Mouse (Mus musculus): ENCODE results near the gene Btd. TPM values are rescaled to one million over a fixed set of nuclear protein-coding genes. Genes with fewer than 3 reads are reported as not detected.

Gene Btd
- polyA plus RNA-seq, 1 experiment from 2014 or later, result 21.2 TPM

DNA sequence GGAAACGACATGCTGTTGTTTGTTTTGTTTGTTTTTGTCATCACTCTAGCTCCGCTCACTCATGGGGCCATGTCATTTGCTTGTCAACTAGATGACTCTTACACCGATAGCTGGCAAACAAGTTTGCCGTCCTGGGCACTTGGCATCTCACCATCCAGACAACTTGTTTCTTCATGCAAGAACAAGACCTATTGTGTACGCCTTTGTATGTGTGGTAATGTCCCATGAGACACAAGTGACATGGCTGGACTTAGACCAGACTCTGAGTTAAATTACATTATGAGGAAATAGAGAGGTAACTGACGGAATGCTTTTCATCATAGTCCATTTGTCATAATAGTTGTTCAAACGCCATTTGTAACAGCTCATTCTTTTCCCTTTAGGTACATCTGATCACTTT, 5.1 kb downstream of the Btd start:
- no peak for DNase-seq (ENCODE audit: low spot score)

DNA sequence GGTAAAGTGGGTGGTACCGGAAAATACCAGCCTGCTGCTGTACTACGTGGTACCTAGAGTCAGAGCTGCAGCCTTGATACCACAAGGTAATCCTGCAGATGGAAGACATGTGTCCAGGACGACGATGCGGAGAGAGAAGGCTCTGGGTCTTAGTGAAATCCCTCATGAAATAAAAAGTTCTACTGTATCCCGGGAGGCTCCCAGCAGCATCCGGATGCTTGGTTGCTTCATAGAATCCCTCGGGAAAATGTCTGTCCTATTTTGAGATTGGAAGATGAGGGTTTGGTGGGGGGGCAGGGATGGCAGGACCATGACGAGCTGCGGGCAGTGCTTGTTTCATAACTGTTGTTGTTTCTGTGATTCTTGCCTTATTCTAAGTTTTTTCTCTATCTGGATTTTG, 7.2 kb downstream of the Btd start:
- no peak for DNase-seq (ENCODE audit: low spot score)

DNA sequence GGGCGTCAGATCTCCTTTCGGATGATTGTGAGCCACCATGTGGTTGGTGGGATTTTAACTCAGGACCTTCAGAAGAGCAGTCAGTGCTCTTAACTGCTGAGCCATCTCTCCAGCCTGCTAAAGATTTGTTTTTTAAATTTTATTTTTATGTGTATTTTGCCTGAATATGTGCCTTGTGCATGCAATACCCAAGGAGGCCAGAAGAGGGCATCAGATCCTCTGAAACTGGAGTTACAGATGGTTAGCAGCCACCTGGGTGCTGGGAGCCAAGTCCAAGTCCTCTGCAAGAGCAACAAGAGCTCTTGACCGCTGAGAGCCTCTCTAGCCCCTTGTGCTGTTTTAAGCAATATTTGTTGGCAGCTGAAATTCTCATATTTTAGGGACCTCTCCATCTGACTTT, 9.5 kb downstream of the Btd start:
- no peak for DNase-seq (ENCODE audit: low spot score)

DNA sequence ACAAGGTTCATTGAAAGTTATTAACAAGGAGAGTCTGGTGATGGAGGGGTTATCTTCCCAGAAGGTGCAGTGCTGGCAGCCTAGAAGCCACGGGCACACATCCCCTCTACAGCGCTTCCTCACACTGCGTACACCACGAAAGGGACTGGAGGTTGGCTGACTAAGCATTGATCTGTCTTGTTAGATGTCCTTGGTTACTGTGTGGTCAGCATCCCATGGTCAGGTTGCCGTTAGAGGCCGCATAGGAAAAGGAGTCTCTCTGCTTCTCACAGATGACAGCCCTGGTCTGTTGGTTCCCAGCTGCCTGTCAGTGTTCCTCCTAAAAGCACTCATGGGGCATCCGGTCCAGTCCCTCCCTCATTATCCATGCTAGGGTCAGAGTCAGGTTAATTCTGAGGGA, 10.4 kb downstream of the Btd start:
- no peak for DNase-seq (ENCODE audit: low spot score)

DNA sequence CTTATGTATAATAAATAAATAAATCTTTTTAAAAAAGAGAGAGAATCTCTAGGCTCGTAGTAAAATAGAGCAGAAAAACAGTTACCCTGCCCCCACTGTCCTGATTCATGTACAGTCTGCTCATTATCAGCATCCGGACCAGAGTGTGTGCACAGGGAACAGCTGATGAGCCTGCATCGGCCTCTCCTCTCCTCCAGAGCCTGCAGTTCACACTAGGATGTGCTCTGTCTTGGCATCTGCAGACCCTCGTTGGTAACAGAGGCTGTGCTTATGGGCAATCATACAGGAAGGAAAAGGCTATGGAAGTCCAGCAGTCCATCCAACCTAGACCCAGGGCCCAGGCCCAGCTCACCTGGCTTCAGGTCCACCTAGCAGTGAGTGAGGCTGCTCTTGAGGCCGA, 11.3 kb downstream of the Btd start:
- no peak for DNase-seq (ENCODE audit: low spot score)

DNA sequence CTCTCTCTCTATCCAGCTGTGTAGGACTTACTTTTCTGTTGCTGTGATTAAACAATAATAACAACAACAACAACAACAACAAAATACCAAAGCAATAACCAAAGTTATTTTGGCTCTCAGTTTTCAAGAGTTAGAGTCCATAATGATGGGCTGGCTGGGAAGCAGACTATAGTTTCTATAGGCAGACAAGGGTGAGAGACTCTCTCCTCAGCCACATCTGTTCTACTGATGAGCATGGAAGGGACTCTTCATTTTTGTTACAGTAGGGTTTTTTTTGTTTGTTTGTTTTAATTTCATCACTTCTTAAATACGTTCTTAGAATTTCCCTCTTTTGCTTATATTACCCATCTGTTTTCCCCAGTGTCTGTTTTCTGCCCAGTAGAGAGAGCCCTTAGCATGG, 11.8 kb downstream of the Btd start:
- no peak for DNase-seq (ENCODE audit: low spot score)

DNA sequence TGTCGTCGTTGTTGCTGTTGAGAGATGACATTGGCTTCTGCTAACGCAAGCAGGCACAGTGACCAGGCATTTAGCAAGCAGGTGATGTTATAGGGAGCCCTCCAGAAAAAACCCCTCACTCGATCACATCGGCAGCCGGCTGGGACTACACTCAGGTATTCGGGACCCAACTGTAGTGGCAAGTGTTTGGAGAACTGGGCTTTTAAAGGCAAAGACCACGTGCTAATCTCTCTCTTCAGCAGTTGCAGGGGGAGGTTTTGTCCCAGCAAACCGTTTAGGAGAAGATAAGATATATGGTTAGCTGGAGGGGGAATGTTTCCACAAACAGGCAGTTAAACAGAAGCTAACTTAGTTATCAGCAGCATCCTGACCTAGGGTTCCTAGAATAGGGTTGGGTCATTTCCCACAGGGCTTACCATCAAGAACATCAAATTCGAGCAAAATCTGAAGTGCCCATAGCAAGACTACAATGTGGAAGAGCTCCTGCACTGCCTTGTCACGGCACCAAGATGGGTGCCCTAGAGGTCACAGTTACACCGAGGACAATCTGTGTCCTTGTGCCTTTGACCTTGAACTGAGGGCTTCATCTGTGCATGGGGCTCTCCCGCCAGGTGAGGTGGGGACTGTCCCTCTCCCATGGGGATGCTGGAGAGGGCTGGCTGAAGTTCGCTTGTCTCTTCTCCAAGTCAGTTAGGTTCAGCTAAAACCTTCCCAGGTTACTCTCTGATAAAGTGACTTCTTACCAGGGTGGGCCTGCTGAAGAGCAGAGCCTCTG, 12.5 kb downstream of the Btd start:
- DNase-seq (ENCODE audit: low spot score), result no peak

DNA sequence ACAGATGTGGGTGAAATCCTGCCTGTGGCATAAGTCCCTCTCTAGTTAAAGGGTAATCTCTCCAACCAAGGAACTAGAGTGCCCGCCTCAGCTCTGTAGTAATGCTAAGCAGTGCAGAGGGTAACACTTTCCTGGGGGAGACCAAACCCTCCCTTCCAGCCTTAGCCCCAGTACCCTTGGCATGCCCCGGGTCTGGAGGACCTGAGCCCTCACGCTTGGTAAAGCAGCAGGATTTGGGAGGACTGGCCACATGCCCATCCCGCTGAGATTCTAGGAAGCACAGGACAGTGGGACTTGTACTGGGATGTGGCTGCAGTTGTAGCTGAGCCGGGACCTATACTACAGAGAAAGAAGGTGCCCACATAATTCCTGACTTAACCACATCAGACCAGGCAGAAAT, 14.0 kb downstream of the Btd start:
- no peak for DNase-seq (ENCODE audit: low spot score)

DNA sequence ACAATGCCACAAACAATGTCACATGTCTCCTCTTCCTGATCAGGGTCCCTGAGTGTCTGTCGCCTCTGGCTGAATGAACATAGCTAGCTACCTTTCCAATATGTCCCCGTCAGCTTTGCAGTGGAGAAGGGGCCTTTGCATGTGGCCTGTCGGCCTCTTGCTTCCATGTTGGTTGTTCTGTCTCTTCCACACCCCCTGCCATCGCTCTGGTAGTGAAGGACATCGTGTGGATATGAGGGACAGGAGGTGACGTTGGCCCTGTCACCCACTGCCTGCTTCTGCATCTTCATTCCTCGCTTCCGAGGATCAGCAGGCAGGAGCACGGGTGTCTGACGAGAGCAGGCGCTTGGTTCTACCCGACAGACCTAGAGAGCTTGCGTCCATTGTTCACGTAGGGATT, 14.6 kb downstream of the Btd start:
- DNase-seq (ENCODE audit: low spot score), result no peak

DNA sequence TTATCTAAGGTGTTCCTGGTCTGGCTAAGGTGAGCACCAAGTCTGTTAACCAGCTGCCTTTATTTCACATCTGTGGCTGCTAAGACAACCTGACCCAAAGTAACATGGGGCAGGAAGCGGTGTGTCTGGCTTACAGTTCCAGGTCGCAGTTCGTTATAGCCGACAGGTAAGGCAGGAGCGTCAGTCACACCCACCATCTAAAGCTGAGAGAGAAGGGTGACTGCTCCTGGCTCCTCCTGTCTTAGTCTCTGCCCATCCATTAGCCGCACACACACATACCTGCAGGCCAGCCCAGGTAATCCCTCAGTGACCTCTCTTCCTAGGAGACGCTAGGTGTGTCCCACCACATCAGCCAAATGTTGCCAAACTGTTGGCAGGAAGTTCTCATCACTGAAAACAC, 15.6 kb downstream of the Btd start:
- no peak for DNase-seq (ENCODE audit: low spot score)

DNA sequence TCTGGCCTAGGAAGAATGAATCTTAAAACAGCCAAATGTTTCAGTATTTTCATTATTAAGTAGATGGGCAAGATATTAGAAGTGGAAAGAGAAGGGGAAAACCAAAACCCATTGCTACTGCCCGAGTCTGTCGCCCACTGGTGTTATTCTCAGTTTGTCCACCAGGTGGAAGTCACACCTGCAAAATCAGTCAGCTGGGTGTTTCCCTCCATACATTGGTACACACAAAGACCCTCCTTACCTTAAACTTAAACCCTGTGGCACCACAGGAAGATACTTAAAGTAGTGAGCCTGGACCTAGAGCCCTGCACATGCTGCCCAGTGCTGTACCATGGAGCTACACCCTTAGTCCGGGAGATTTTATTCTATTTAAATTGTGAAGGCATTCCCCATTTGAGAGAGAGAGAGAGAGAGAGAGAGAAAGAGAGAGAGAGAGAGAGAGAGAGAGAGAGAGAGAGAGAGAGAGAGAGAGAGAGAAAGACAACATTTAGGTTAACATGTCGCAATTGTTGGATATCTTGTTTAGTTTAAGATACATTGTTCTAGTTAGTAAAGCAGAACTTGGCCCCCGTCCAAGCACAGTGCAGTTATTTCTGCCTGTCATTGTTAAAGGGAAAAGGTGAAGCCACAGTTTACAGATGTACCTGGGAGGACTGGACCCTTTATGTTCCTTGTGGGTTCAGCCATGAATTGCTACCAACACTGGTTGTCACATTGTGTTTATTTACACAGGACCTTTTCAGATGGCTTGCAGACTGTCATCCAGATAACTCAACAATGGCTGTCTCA, 16.2 kb downstream of the Btd start:
- DNase-seq (ENCODE audit: low spot score), result peak; percentile 80

DNA sequence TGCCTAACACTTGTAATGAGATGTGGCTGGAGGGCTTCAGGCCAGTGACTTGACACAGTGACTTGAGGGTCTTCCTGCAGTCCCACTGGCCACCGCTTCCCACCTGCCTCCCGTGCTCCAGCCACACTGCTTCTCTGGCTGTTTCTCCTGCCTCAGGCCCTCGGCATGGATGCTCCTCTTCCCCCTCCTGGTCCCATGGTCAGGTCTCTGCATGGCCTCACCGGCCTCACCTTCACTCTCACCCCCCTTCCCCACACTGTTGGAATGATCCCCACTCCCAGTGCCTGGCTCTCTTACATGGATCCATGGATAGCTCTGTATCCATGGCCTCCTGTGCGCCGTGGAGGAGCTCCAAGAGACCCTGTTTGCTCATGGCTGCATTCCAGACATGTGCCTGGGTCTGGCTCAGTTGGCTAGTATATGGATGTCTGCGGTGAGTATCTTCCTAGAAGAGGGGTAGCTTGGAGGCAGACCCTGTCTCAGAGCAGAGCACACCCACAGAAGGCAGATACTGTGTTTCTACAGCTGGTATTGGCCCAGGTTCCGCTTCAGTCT, 17.4 kb downstream of the Btd start:
- no peak for DNase-seq (ENCODE audit: low spot score)

DNA sequence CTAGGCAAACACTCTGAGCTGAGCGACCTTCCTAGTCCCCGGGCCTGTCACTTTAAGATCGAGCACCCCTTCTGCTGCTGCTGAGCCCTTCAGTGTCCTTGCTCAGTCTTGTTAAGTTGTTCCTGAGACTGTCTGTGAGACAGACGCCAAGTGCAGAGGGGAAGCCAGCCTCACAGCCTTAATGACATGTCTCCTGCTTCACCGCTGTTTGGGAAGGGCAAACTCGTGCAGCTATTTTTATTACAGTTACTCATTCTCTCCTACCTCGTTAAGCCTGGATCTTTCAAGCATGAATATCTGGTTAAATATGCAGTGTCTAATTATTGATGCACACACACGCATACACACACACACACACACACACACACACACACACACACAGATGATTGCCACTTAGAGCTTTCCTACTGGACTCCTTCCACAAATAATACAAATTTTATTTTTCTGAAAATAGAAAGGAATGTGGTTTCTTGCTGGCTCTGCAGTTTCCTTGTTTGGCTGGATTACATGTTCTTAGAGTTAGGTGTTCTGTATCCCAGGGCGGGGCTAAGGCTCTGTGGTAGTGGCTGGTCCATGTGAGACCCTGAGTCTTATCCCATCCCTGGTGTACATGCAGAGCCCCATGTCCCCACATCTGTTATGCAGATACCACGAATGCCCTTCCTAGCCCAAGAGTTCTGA, 18.8 kb downstream of the Btd start:
- no peak for DNase-seq (ENCODE audit: low spot score)

DNA sequence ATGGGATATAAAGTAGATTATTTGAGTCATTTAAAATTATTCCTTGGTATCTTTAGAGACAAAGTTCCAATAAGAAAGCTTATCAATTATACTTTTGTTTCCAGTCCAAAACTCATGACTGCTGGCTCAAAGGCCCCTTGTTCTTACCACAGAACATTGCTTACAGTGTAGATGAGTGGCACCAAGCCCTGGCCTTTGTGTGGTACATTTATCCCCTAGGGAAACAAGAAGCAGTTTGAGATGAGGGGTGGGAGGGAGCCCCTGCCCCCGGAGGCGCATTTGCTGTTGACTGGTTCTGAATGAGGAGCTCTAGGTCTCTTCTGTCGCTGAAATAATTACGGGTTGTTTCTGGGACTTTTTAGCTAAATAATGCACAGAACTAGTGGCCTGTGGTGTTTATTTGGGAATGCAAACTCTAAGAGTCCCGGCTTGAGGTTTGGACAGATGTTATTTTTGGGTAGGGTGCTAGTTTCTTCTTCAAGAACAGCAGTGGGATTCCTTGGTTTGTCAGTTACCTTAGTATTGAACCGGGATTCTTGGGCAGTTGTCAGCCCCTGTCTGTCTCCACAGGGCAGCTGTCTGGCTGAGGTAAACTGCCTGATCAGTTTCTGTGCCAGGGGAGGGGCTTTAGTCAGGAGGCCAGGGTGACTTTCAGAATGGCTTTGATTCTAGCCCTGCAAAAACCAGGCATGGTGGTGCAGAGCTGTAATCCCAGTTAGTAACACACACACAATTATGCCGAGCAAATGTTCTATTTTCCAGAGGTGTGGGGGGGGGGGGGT, 19.7 kb downstream of the Btd start:
- DNase-seq (ENCODE audit: low spot score), result no peak

DNA sequence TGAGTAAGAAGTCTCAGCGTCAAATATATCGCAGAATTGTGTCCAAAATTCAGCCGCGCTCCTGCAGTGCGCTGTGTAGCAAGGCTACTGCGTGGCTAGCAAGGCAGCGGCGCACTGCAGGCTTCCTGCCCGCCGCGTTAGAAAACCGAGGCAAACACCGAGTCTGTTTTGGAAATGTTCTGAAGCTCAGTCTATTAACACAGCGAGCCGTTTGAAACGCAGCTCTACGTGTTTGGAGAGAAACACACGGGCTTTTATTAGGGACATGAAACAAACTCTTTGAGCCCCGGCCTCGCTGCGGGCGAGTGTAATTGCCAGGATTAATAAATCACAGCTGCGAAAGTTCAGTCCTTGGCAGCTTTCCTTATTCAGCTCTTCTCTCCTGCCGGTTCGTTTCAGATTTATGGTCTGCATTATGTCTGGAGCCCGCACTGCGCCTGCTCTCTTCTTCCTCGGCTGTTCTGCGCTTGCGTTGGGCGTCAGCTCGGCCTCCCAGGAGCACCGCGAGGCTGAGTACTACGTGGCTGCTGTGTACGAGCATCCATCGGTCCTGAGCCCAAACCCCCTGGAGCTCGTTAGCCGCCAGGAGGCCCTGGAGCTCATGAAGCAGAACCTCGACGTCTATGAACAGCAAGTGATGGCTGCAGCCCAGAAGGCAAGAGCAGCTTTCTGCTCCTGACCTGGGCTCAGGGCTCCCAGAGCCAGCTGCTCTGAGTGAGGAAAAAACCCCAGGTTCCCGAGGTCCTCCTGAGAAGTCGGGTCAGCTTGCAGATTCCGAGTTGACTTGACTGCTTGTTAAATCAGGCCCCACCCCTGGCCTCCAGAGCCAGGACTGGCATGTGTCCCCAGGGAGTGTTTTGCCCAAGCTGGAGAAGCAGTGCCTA, 21.1 kb downstream of the Btd start:
- DNase-seq (ENCODE audit: low spot score), result peak; percentile 66

DNA sequence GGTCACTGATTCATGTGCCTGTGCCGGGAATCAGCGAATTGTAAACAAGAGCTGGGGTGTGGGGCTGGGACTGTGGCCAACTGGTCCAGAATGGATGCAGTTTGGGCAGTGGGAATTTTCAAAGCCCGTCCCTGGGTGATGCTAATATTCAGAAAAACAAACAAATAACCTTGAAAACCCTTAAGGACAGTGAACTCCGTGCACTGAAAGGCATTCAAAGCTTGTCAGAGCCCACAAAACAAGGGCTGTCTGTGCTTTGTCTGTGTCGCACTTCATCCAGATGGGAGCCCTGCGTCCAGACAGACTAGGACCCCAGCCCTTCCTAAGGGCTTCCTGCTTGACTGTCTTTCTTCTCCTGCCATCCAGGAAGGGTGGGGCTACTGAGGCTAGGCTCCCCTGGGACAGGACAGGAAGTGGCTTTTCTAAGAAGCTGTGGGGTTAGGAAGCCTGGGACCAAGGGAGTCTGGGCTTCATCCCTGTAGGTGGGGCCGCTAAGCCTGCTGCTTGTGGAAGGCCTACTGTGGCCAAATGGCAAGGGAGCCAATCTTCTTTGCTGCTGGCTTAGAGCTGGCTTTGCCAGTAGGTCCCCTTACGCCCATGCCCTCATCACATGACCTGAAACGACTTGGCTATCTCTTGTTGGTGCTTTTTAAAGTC, 21.9 kb downstream of the Btd start:
- DNase-seq (ENCODE audit: low spot score), result no peak

DNA sequence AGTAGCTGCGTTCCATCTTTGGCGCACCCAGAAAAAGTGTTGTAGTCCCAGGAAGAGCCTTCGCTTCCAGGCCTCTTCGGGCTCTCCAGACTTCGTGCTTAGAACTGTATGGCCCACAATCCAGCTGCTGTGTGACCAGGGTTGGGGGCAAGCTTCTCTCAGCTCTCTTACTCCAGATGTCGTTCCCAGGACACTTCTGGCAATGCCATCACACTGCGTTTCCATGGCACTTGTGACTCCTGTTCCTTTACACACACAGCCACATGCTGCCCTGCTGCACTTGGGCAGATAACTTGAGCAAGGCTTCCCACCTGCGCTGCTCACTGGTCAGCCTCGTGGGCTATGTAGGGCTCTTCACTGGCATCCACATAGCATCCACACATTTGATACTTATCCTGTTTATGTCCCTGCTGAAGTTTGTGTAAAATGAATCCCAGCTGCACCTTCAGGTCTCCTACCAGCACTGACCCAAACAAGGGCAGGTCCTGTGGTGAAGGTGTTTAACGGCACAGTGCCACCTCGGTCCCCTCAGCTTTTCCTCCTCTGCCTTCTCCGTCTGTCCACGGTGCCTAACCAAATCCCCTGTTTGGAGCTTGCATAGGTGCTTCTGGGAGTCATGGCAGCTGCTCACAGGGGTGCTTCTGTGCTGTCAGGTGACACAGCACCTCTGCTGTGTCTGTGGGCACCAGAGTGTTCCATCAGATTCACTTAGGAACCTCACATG, 22.7 kb downstream of the Btd start:
- DNase-seq (ENCODE audit: low spot score), result no peak

DNA sequence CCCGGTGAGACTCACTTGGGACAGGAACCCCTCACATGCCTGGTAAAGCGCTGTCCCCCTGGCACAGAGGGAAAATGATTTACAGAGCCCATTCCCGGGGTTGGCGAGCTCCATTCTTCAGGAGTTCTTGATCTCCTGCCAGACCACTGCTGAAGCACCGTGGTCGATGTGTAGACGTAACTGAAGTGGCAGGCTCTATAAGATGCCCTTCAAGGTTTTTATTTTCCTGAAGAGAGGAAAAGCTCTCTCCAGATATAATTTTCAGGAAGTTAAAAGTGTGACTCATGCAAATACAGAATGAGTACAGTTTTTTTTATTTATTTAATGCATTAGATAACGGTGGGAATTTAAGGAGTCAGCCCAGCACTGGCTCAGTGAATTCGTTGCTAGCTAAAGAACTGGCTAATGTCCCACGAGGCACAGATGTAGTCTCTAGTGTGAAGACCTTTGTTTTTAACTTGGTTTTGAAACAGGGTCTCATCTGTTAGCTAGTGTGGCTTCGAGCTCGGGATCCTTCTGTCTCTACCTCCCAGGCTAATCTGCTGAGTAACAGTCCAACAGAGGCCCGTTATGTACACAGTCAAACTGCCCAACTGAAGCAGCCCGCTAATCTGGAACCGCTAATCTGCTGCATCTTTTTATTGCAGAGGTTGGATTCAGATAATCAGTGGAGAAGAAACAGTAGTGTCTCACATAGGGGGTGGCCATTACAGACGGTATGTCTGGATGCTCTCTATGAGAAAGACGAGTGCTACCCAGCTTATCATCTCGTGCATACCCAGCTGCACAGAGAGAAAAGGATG, 23.5 kb downstream of the Btd start:
- DNase-seq (ENCODE audit: low spot score), result no peak
